Mouse (Mus musculus) right cerebral cortex, adult 2 months (tissue): Measurements from ENCODE around the gene Zfp59.
"Not testable (repeated sequence)": the region's sequence is repeated elsewhere in the genome, so short reads cannot be mapped to it uniquely, and the experiment has no call there.

Source experiments
- DNase-seq, 2 experiments: peaks; one replicate each; pipeline ENCODE4 v3.0.0; 2021 to 2022; ENCODE audit warnings: low spot score in 2 of 2

Zfp59 gene

GRCm38 (mm10) chr7:27862578-27862977 lies 24.2 kb downstream of the Zfp59 start:
- not testable (repeated sequence) for DNase-seq

GRCm38 (mm10) chr7:27881721-27882120 lies 43.3 kb downstream of the Zfp59 start:
- no peak for DNase-seq

- DNase-seq: no peak
Observed at GRCm38 (mm10) chr7:27900601-27901000, 62.2 kb downstream of the Zfp59 start.

GRCm38 (mm10) chr7:27905061-27905848 lies 66.8 kb downstream of the Zfp59 start:
- DNase-seq: no peak
